Mouse (Mus musculus) hindbrain, embryonic 16.5 days (tissue): ENCODE data around the gene Ttll3. TPM values are rescaled to one million over a fixed set of nuclear protein-coding genes. Genes with fewer than 3 reads are reported as not detected.

ENCODE experiments used
- ATAC-seq: fragments of 200-750 bp; cut with Nextera tagmentation; 2 replicates; pipeline ENCODE4 v1.8.0; 2017; ENCODE audit warnings: moderate TSS enrichment, moderate library complexity
- H3K27ac ChIP-seq: fragments of 300-500 bp; sonication (generic); 2 replicates; pipeline ENCODE4 v1.5.1; 2014; ENCODE audit warnings: low read depth, mild to moderate bottlenecking, control low read depth, low read length, moderate library complexity
- H3K27me3 ChIP-seq: fragments of 300-500 bp; sonication (generic); replicated peaks from 2 replicates; pipeline ENCODE4 v1.6.1; 2014; ENCODE audit warnings: low read length; ENCODE audit not compliant: control insufficient read depth, insufficient read depth
- H3K36me3 ChIP-seq: fragments of 300-500 bp; sonication (generic); 2 replicates; pipeline ENCODE4 v1.6.1; 2014; ENCODE audit warnings: mild to moderate bottlenecking, low read length, moderate library complexity, mixed read lengths; ENCODE audit not compliant: control insufficient read depth, insufficient read depth
- H3K4me1 ChIP-seq: fragments of 300-500 bp; sonication (generic); 2 replicates; pipeline ENCODE4 v1.6.1; 2014; ENCODE audit warnings: low read depth, low read length; ENCODE audit not compliant: control insufficient read depth, insufficient read depth
- H3K4me2 ChIP-seq: fragments of 300-500 bp; sonication (generic); 2 replicates; pipeline ENCODE4 v1.6.1; 2014; ENCODE audit warnings: mild to moderate bottlenecking, low read length, control low read depth, moderate library complexity
- H3K4me3 ChIP-seq: fragments of 300-500 bp; sonication (generic); 2 replicates; pipeline ENCODE4 v1.5.1; 2014; ENCODE audit warnings: mild to moderate bottlenecking, low read length, control low read depth, moderate library complexity
- H3K9ac ChIP-seq: fragments of 300-500 bp; sonication (generic); 2 replicates; pipeline ENCODE4 v1.6.1; 2014; ENCODE audit warnings: low read depth, mild to moderate bottlenecking, control low read depth, low read length, moderate library complexity
- H3K9me3 ChIP-seq: fragments of 300-500 bp; sonication (generic); 2 replicates; pipeline ENCODE4 v1.6.1; 2014; ENCODE audit warnings: mild to moderate bottlenecking, low read length, moderate library complexity; ENCODE audit not compliant: control insufficient read depth
- WGBS: fragments of 180-500 bp; shearing (Covaris S2); extraction: QIAGEN DNeasy Blood & Tissue Kit; methylation state at CpG from one replicate; pipeline ENCODE4 v1.1.7; 2014; 5-methylcytosine and 5-hydroxymethylcytosine counted together
- polyA plus RNA-seq: library from polyadenylated mRNA; unstranded; fragments of >200 nt; fragmentation: Nextera tagmentation; extraction: Ambion mirVana; gene quantifications from 2 replicates; pipeline ENCODE4 v1.2.1, GENCODE M21; 2015

Gene Ttll3
- polyA plus RNA-seq, 1 experiment from 2014 or later: 9.2 TPM

GRCm38 (mm10) chr6:113370194-113370929 lies 18.7 kb upstream of the Ttll3 start:
- 93% methylated on average over 20 of the region's 20 CpGs for WGBS

DNA sequence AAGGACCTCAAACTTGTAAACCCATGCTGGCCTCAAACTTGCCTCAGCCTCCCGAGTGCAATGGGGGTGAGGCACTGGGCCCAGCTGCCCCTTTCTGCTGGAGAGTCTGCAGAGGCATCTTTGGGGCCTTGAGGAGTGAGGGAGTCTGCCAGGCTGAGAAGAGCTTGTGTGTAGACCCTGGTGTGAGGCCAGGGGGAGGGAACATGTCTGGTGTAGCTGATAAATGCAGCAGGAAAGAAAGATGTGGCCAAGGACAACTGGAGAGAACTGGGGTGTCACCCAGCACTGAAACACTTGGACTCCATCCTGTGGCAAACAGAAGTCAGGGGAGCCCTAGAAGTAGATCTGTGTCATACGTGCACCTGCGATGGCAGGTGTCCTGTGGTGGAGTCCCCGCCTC lies 15.6 kb upstream of the Ttll3 start:
- WGBS: 94% methylated on average over 4 of the region's 4 CpGs
- no peaks in the 10 kb centered on the region for H3K9me3 ChIP-seq
- peaks cover 6% of the 10 kb centered on the region for H3K4me1 ChIP-seq
- no peak overlapping the region for H3K4me2 ChIP-seq
- ATAC-seq: no peak
- no peak overlapping the region for H3K27ac ChIP-seq
- H3K27me3 ChIP-seq: no peaks in the 10 kb centered on the region
- peaks cover 49% of the 10 kb centered on the region for H3K36me3 ChIP-seq
- no peak overlapping the region for H3K9ac ChIP-seq
- no peak overlapping the region for H3K4me3 ChIP-seq

More at GRCm38 (mm10) chr6:113370194-113370929, 18.7 kb upstream of the Ttll3 start:
- Histone ChIP-seq H3K9ac (no peak overlapping the region), H3K27ac (no peak overlapping the region), H3K4me1 (no peaks in the 10 kb centered on the region), H3K36me3 (peaks cover 49% of the 10 kb centered on the region), H3K9me3 (no peaks in the 10 kb centered on the region), H3K4me3 (no peak overlapping the region), H3K4me2 (no peak overlapping the region), H3K27me3 (no peaks in the 10 kb centered on the region)
- ATAC-seq: no peak

DNA sequence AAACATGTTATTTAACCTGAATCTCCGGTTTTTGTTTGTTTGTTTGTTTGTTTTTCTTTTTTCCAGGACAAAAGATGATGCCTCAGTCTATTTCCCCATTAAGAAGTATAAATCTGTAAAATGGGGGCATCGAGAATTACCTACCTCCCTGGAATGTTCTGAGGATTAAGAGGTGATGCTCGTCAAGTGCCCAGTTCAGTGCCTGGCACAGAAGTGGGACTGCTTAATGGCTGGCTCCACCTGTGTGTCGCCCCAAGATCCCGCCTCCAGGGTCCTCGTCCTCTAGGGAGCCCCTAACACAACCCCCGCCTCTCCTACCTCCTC lies 11.9 kb upstream of the Ttll3 start:
- WGBS: 9% methylated on average over 7 of the region's 7 CpGs
- peak overlapping the region; percentile 96 for H3K27ac ChIP-seq
- H3K9me3 ChIP-seq: no peaks in the 10 kb centered on the region
- peaks cover 33% of the 10 kb centered on the region for H3K36me3 ChIP-seq
- no peaks in the 10 kb centered on the region for H3K27me3 ChIP-seq
- peak overlapping the region; percentile 87 for H3K4me3 ChIP-seq
- peak overlapping the region; percentile 88 for H3K4me2 ChIP-seq
- peak overlapping the region; percentile 90 for H3K9ac ChIP-seq
- ATAC-seq: no peak
- H3K4me1 ChIP-seq: peaks cover 18% of the 10 kb centered on the region

DNA sequence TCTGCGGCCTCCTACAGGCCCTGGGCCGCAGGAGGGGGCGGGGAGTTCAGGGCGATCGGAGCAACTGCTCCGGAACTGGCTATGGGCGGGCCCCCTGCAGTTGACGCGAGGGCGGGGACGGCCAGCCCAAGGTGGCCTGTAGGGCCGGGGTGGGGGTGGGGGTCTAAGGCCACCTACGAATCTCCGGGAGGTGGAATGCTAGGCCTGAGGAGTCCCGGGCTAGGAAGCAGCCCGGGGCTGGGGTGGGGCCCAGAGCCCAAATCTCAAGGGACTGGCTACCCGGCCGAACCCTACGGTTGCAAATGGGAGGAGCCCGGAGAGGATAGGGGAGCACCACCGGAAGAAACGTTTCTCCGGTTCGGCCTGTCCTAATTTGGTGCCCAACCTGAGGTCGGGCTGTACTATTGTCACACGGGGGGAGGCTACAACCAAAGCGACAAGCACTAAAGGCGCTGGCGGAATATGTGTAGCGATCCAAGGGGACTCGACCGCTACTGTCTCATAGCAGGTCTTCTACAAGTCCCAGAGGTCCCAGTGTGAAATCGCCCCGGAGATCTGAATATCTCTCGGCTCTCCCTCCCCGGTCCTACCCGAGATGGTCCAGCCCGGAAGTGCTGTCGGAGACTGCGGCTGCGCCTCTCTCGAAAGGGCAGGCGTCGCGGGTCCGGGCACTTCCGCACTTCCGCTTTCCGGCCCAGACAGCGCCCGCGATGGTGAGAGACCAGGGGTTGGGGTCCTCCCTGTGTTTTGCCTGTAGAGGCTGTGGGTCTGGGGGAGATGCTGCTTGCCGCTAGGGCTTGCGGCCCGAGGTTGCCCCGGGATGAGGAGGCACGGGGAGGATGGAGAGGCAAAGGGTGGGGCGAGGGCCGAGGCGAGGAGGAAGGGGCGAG lies 11.3 kb upstream of the Ttll3 start, which contains the start of the genes Tada3 and Arpc4:
Tada3 (minus strand) TSS at position 388 of the 890 bp plus-strand sequence.
Arpc4 (plus strand) TSS at position 620 of the 890 bp plus-strand sequence.
- H3K4me3 ChIP-seq: peak within 1 kb of the TSS; percentile 87
- H3K4me1 ChIP-seq: peaks cover 18% of the 10 kb centered on the region
- no peaks in the 10 kb centered on the region for H3K27me3 ChIP-seq
- H3K4me2 ChIP-seq: peak within 1 kb of the TSS; percentile 88
- H3K9me3 ChIP-seq: no peaks in the 10 kb centered on the region
- H3K9ac ChIP-seq: peak within 1 kb of the TSS; percentile 90
- H3K36me3 ChIP-seq: peaks cover 33% of the 10 kb centered on the region
- ATAC-seq: peak; percentile 97
- under 1% methylated on average over 61 of the region's 61 CpGs for WGBS
- peak within 1 kb of the TSS; percentile 96 for H3K27ac ChIP-seq

DNA sequence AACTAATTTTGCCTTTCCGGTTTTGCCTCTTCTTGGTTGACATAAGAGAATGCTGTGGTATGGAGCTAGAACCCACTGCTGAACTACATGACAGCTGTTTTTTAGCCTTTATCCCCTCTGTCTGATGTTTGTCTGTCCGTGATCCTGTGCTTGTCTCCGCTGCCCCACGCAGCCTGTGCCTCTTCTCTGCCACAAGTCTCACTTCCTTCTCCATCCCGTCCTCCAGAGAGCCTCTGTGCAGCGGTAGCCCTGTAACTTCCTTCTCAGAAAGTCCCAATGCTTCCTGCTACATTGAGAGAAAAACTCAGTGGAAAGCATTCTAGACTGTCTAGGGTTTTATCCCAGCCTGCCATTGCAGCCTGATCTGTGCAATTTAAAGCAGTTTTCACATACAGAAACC lies 9.8 kb upstream of the Ttll3 start:
- WGBS: 83% methylated on average over 6 of the region's 6 CpGs
- peaks cover 34% of the 10 kb centered on the region for H3K36me3 ChIP-seq

GRCm38 (mm10) chr6:113380480-113380879 lies 8.6 kb upstream of the Ttll3 start:
- peaks cover 30% of the 10 kb centered on the region for H3K36me3 ChIP-seq
- H3K27ac ChIP-seq: no peak overlapping the region
- H3K4me3 ChIP-seq: no peak overlapping the region
- H3K4me1 ChIP-seq: peaks cover 18% of the 10 kb centered on the region
- no peak for ATAC-seq
- H3K4me2 ChIP-seq: no peak overlapping the region
- no peak overlapping the region for H3K9ac ChIP-seq
- no peaks in the 10 kb centered on the region for H3K9me3 ChIP-seq
- 93% methylated on average over 11 of the region's 11 CpGs for WGBS
- no peaks in the 10 kb centered on the region for H3K27me3 ChIP-seq

More for the DNA sequence above, 9.8 kb upstream of the Ttll3 start:
- Histone ChIP-seq H3K27ac (no peak overlapping the region), H3K4me1 (peaks cover 18% of the 10 kb centered on the region), H3K4me2 (peak overlapping the region; percentile 88), H3K9me3 (no peaks in the 10 kb centered on the region), H3K4me3 (0 out of 2 replicates have a peak overlapping the region, but pooled peaks have one; percentile 1), H3K9ac (no peak overlapping the region), H3K27me3 (no peaks in the 10 kb centered on the region)
- no peak for ATAC-seq

DNA sequence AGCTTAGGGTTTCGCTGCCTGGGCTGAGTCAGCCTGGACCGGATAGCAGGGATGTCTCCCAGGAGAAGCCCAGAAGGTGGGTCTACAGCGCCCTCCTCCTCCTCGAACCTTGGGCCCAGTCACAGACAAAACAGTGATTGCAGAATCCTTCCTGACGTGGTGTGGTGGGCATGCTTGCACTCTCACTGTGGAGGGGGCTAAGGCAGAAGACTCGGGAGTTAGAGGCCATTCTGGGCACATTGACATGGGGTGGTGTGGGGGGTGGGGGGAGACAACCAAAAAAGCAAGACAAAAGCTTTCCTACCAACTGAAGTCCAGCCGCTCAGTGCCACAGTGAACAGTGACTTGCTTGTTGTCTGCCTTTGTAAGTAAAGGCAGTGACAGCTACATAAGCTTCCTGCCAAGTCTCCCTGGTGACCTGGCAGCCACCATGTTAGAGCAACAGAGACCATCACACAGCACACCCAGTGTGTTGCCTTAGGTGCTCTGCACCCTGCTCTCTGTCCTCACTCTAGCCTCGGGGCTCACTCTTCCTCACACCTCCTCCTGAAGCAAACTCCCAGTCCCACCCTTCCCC lies 4.6 kb upstream of the Ttll3 start:
- Histone ChIP-seq H3K9ac (no peak overlapping the region), H3K27ac (no peak overlapping the region), H3K4me2 (no peak overlapping the region), H3K4me1 (peaks cover 3% of the 10 kb centered on the region; the same call in 1 of the 2 replicates), H3K9me3 (no peaks in the 10 kb centered on the region), H3K27me3 (no peaks in the 10 kb centered on the region), H3K4me3 (no peak overlapping the region), H3K36me3 (peaks cover 54% of the 10 kb centered on the region)
- 76% methylated on average over 8 of the region's 8 CpGs for WGBS
- peak; percentile 76 for ATAC-seq

DNA sequence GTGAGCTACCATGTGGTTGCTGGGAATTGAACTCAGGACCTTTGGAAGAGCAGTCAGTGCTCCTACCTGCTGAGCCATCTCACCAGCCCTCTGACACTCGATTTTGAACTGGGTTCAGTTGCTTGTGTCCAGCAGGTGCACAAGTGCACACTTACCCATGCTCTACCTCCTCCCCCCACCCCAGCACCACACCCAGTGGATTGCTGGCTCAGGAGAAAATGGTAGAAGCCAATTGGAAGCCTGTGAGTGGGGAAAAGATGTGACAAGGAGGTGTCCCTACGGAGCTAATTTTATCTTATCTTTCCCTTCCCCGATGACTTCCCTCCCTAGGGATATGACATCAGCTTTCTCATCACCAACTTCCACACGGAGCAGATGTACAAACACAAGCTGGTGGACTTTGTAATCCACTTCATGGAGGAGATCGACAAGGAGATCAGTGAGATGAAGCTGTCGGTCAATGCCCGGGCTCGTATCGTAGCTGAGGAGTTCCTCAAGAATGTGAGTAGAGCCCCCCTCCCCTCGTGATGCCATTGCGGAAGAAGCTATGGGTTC lies 3.8 kb upstream of the Ttll3 start:
- no peaks in the 10 kb centered on the region for H3K27me3 ChIP-seq
- ATAC-seq: no peak
- WGBS: 78% methylated on average over 11 of the region's 11 CpGs

More for the DNA sequence above, 3.8 kb upstream of the Ttll3 start:
- Histone ChIP-seq H3K4me2 (no peak overlapping the region), H3K9me3 (no peaks in the 10 kb centered on the region), H3K27ac (peak overlapping the region; percentile 24; the same call in 1 of the 2 replicates), H3K9ac (no peak overlapping the region), H3K4me1 (no peaks in the 10 kb centered on the region), H3K36me3 (peaks cover 62% of the 10 kb centered on the region), H3K4me3 (no peak overlapping the region)
